Mouse (Mus musculus): ENCODE measurements around the gene Spata4. TPM values are rescaled to one million over a fixed set of nuclear protein-coding genes. Genes with fewer than 3 reads are reported as not detected.
"Not testable (repeated sequence)": the region's sequence is repeated elsewhere in the genome, so short reads cannot be mapped to it uniquely, and the experiment has no call there.

Spata4 gene
- polyA plus RNA-seq, 1 experiment from 2014 or later = not detected

DNA sequence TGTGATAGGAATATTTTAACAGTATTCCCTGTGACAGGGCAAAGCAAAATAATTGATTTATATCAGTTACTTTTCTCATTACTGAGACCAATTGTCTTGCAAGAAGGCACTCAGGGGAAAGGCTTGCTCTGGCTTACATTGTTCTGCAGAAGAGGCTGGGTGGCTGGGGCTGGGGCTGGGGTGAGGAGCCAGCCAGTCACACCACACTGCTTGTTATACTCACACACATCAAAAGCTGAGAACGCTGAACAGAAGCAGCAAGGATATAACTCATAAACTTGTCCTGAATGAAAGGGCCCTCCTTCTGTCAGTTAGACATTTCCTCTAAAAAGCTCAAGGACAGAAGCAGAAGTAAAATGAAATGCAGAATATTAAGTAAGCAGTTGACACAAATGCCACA is 17.7 kb upstream of the Spata4 start:
- H3K4me1 ChIP-seq (ENCODE audit: control insufficient read depth, insufficient read depth, low read length) = no peaks in the 10 kb centered on the region
- no peak overlapping the region for H3K4me2 ChIP-seq (ENCODE audit: low read depth)
- no peaks in the 10 kb centered on the region for H3K27me3 ChIP-seq (ENCODE audit: control insufficient read depth, insufficient read depth, low read length)
- no peak overlapping the region for H3K27ac ChIP-seq (ENCODE audit: low read depth, low read length)
- no peaks in the 10 kb centered on the region for H3K36me3 ChIP-seq (ENCODE audit: control insufficient read depth, insufficient read depth, low read length)
- ATAC-seq (ENCODE audit: insufficient read depth, low FRiP score, low TSS enrichment) (no peak), DNase-seq (ENCODE audit: low spot score) (no peak)
- no peak overlapping the region for H3K4me3 ChIP-seq (ENCODE audit: low read depth, low read length)
- H3K9me3 ChIP-seq (ENCODE audit: control insufficient read depth, low read length) = no peaks in the 10 kb centered on the region
- 46% methylated on average over 1 of the region's 1 CpGs for WGBS
- H3K9ac ChIP-seq (ENCODE audit: low read length) = no peak overlapping the region

DNA sequence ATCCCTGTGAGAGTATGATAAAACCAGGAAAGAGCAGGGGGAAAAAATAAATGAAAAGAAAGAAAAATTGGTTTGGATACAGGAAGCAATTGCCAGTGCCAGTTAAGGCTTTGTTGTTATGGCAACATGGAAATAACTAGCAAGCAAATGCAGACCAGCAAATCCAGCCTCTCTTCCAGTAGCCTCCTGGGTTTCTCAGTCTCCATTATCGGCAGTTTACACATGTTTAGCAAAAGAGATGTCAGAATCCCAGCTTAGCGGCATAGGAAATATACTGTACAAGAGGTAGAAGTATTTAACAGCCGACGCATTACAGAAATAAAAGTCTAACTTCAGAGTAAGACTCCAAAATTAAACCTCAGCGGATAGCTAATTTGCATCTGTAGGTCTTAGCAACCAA is 5.9 kb upstream of the Spata4 start:
- H3K27me3 ChIP-seq (ENCODE audit: control insufficient read depth, insufficient read depth, low read length) = no peaks in the 10 kb centered on the region
- WGBS = 92% methylated on average over 5 of the region's 5 CpGs

DNA sequence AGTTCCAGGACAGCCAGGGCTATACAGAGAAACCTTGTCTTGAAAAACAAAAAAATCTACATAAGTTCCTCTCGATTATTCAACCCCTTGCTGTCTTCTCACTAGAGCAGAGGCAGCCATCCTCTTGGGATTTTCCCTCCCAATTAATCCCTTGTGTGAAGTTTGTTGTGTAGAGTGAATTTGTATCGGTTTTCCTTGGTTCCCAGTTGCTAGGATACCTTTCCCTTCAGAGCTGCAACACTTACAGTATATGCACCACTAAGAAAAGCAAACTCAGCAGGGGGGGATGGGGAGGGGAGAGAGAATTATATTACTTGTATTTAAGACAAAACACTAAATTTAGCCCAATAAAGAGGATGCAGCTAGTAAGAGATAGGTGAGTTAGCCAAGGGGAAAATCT is 4.5 kb upstream of the Spata4 start:
- Histone ChIP-seq H3K36me3 (ENCODE audit: control insufficient read depth, insufficient read depth, low read length) (no peaks in the 10 kb centered on the region), H3K9ac (ENCODE audit: low read length) (no peak overlapping the region), H3K27me3 (ENCODE audit: control insufficient read depth, insufficient read depth, low read length) (no peaks in the 10 kb centered on the region), H3K4me1 (ENCODE audit: control insufficient read depth, insufficient read depth, low read length) (no peaks in the 10 kb centered on the region), H3K4me2 (ENCODE audit: low read depth) (no peak overlapping the region), H3K9me3 (ENCODE audit: control insufficient read depth, low read length) (no peaks in the 10 kb centered on the region), H3K4me3 (ENCODE audit: low read depth, low read length) (no peak overlapping the region), H3K27ac (ENCODE audit: low read depth, low read length) (no peak overlapping the region)
- DNase-seq (ENCODE audit: low spot score) (no peak), ATAC-seq (ENCODE audit: insufficient read depth, low FRiP score, low TSS enrichment) (no peak)
- 63% methylated on average over 2 of the region's 2 CpGs for WGBS

More for the DNA sequence above, 5.9 kb upstream of the Spata4 start:
- Histone ChIP-seq H3K4me2 (ENCODE audit: low read depth) (no peak overlapping the region), H3K9ac (ENCODE audit: low read length) (no peak overlapping the region), H3K27ac (ENCODE audit: low read depth, low read length) (no peak overlapping the region), H3K4me3 (ENCODE audit: low read depth, low read length) (no peak overlapping the region), H3K9me3 (ENCODE audit: control insufficient read depth, low read length) (no peaks in the 10 kb centered on the region), H3K36me3 (ENCODE audit: control insufficient read depth, insufficient read depth, low read length) (no peaks in the 10 kb centered on the region), H3K4me1 (ENCODE audit: control insufficient read depth, insufficient read depth, low read length) (no peaks in the 10 kb centered on the region)
- DNase-seq (ENCODE audit: low spot score) = no peak
- no peak for ATAC-seq (ENCODE audit: insufficient read depth, low FRiP score, low TSS enrichment)

DNA sequence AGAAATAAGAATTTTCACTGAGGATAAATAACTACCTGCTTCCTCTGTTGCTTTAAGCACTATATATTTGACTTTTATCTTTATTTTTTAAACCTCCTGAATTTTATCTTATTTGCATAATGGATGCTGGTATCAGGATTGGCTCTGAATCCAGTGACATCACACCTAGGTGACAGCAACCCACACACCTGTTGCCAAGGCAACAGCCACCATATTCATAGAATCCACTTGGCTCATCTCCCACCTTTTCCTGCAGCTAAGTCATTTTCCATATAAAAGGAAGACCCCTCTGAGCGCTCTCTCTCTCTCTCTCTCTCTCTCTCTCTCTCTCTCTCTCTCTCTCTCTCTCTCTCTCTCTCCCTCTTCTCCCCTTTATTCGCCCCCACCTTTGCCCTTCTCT is 3.6 kb upstream of the Spata4 start:
- H3K9me3 ChIP-seq (ENCODE audit: control insufficient read depth, low read length) = no peaks in the 10 kb centered on the region
- no peak overlapping the region for H3K9ac ChIP-seq (ENCODE audit: low read length)
- DNase-seq (ENCODE audit: low spot score) (no peak), ATAC-seq (ENCODE audit: insufficient read depth, low FRiP score, low TSS enrichment) (no peak)
- H3K4me1 ChIP-seq (ENCODE audit: control insufficient read depth, insufficient read depth, low read length) = no peaks in the 10 kb centered on the region
- WGBS = 95% methylated on average over 2 of the region's 2 CpGs
- no peak overlapping the region for H3K4me2 ChIP-seq (ENCODE audit: low read depth)
- H3K27ac ChIP-seq (ENCODE audit: low read depth, low read length) = no peak overlapping the region
- H3K27me3 ChIP-seq (ENCODE audit: control insufficient read depth, insufficient read depth, low read length) = no peaks in the 10 kb centered on the region
- no peak overlapping the region for H3K4me3 ChIP-seq (ENCODE audit: low read depth, low read length)
- H3K36me3 ChIP-seq (ENCODE audit: control insufficient read depth, insufficient read depth, low read length) = no peaks in the 10 kb centered on the region

DNA sequence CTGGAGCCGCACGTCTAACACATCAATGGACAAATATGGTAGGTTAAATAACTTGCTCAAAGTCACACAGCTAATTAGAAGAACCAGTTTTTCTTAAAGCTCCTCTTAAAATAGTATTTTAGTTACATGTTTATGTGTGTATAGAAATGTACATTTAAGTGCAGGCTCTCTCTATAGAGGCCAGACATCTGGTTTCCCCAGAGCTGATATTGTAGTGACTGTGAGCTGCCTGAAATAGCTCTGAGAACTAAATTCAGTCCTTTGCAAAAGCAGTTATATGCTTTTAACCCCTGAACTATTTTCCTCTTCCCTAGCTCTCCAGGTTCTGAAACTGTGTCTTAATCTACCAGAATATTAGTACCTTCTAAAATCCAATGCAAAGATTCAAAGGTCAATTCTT is 3.2 kb upstream of the Spata4 start:
- no peak for ATAC-seq (ENCODE audit: insufficient read depth, low FRiP score, low TSS enrichment)
- WGBS = 89% methylated on average over 2 of the region's 2 CpGs
- no peak overlapping the region for H3K4me2 ChIP-seq (ENCODE audit: low read depth)
- no peaks in the 10 kb centered on the region for H3K4me1 ChIP-seq (ENCODE audit: control insufficient read depth, insufficient read depth, low read length)
- H3K27me3 ChIP-seq (ENCODE audit: control insufficient read depth, insufficient read depth, low read length) = no peaks in the 10 kb centered on the region
- no peak overlapping the region for H3K27ac ChIP-seq (ENCODE audit: low read depth, low read length)
- H3K9me3 ChIP-seq (ENCODE audit: control insufficient read depth, low read length) = no peaks in the 10 kb centered on the region
- no peak overlapping the region for H3K4me3 ChIP-seq (ENCODE audit: low read depth, low read length)
- no peaks in the 10 kb centered on the region for H3K36me3 ChIP-seq (ENCODE audit: control insufficient read depth, insufficient read depth, low read length)
- no peak overlapping the region for H3K9ac ChIP-seq (ENCODE audit: low read length)
- DNase-seq (ENCODE audit: low spot score) = no peak

DNA sequence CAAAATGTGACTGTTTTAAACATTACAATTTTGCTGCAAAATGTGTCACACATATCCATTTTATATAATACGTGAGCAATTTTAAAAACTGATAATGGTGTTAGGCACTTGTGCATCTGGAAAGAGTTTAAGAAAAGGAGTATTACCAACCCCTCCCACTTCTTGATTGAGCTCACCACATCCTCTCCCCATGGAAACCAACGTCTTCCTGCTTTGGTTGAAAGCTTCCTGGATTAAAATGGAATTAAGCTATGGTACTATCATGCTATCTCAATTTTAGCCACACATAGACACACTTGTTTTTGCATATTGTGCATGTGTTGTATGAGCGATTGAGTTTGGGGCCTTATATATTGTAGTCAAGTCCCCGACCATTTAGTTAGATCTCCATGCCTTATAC is 2.9 kb downstream of the Spata4 start:
- 83% methylated on average over 4 of the region's 4 CpGs for WGBS

DNA sequence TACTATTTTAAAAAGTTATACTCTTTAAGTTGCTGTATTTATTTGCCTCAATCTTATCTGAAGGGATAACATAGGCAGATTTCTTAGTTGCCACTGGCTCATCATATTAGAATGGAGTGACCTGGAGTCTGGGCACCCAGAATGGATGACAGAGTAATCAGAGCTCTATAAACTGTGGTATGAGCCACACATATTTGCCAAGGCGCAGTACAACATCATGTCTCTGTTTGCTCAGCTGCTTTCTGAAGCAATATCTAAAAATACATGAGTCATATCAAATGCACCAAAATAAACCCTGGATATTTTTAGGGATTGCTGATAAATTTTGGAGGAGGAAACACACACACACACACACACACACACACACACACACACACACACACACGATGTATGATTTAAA is 8.8 kb downstream of the Spata4 start:
- no peak overlapping the region for H3K4me2 ChIP-seq (ENCODE audit: low read depth)
- no peak for DNase-seq (ENCODE audit: low spot score)
- WGBS = 86% methylated on average over 2 of the region's 2 CpGs
- H3K27me3 ChIP-seq (ENCODE audit: control insufficient read depth, insufficient read depth, low read length) = no peaks in the 10 kb centered on the region
- no peaks in the 10 kb centered on the region for H3K9me3 ChIP-seq (ENCODE audit: control insufficient read depth, low read length)
- H3K9ac ChIP-seq (ENCODE audit: low read length) = no peak overlapping the region
- H3K4me1 ChIP-seq (ENCODE audit: control insufficient read depth, insufficient read depth, low read length) = no peaks in the 10 kb centered on the region
- no peaks in the 10 kb centered on the region for H3K36me3 ChIP-seq (ENCODE audit: control insufficient read depth, insufficient read depth, low read length)
- ATAC-seq (ENCODE audit: insufficient read depth, low FRiP score, low TSS enrichment) = no peak
- H3K4me3 ChIP-seq (ENCODE audit: low read depth, low read length) = no peak overlapping the region
- H3K27ac ChIP-seq (ENCODE audit: low read depth, low read length) = no peak overlapping the region

More for the DNA sequence above, 2.9 kb downstream of the Spata4 start:
- H3K9me3 ChIP-seq (ENCODE audit: control insufficient read depth, low read length) = no peaks in the 10 kb centered on the region
- H3K4me3 ChIP-seq (ENCODE audit: low read depth, low read length) = no peak overlapping the region
- H3K27ac ChIP-seq (ENCODE audit: low read depth, low read length) = no peak overlapping the region
- H3K27me3 ChIP-seq (ENCODE audit: control insufficient read depth, insufficient read depth, low read length) = no peaks in the 10 kb centered on the region
- DNase-seq (ENCODE audit: low spot score) (no peak), ATAC-seq (ENCODE audit: insufficient read depth, low FRiP score, low TSS enrichment) (no peak)
- H3K4me2 ChIP-seq (ENCODE audit: low read depth) = no peak overlapping the region
- no peaks in the 10 kb centered on the region for H3K36me3 ChIP-seq (ENCODE audit: control insufficient read depth, insufficient read depth, low read length)
- no peak overlapping the region for H3K9ac ChIP-seq (ENCODE audit: low read length)
- H3K4me1 ChIP-seq (ENCODE audit: control insufficient read depth, insufficient read depth, low read length) = no peaks in the 10 kb centered on the region

DNA sequence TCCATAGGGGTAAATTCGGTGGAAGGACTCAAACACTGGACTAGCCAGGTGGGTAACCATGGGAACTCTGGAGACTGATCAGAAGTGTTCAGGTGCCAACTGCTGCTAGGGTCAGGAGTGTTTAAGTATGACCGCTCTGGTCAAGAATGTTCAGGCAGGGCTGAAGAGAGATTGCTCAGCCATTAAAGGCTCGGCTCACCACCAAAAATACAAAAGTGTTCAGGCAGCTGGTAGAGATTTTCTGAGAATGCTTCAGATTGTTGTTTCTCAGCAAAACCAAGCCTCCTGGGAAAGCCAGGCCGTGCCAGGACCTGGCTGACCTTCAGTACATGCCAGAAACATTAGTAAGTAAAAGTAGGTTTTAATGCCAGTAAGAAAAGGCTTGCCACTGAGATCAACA is 9.7 kb downstream of the Spata4 start:
- ATAC-seq (ENCODE audit: insufficient read depth, low FRiP score, low TSS enrichment) (no peak), DNase-seq (ENCODE audit: low spot score) (no peak)
- WGBS = 78% methylated on average over 4 of the region's 4 CpGs
- Histone ChIP-seq H3K36me3 (ENCODE audit: control insufficient read depth, insufficient read depth, low read length) (no peaks in the 10 kb centered on the region), H3K4me3 (ENCODE audit: low read depth, low read length) (no peak overlapping the region), H3K9me3 (ENCODE audit: control insufficient read depth, low read length) (no peaks in the 10 kb centered on the region), H3K9ac (ENCODE audit: low read length) (no peak overlapping the region), H3K27ac (ENCODE audit: low read depth, low read length) (no peak overlapping the region), H3K4me1 (ENCODE audit: control insufficient read depth, insufficient read depth, low read length) (no peaks in the 10 kb centered on the region), H3K4me2 (ENCODE audit: low read depth) (no peak overlapping the region), H3K27me3 (ENCODE audit: control insufficient read depth, insufficient read depth, low read length) (no peaks in the 10 kb centered on the region)

DNA sequence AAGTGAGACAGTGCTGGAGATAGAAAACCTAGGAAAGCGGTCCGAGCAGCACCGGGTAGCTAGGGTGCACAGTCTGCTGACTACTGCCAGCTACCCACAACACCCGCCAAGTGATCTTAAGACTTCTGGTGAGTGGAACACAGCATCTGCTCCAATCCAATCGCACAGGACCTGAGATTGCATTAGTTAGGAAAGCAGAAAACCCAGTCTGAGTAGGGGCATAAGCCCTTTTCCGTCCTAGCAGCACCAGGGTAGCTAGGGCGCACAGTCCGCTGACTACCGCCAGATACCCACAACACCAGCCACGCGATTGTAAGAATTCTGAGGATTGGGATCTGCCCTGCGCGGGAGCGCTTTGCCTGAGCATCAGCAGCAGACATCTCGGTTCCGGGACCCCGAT is 16.1 kb downstream of the Spata4 start:
- H3K36me3 ChIP-seq (ENCODE audit: control insufficient read depth, insufficient read depth, low read length); H3K9me3 ChIP-seq (ENCODE audit: control insufficient read depth, low read length); H3K27me3 ChIP-seq (ENCODE audit: control insufficient read depth, insufficient read depth, low read length); DNase-seq (ENCODE audit: low spot score); H3K27ac ChIP-seq (ENCODE audit: low read depth, low read length); ATAC-seq (ENCODE audit: insufficient read depth, low FRiP score, low TSS enrichment); H3K4me1 ChIP-seq (ENCODE audit: control insufficient read depth, insufficient read depth, low read length); H3K4me3 ChIP-seq (ENCODE audit: low read depth, low read length); H3K9ac ChIP-seq (ENCODE audit: low read length); H3K4me2 ChIP-seq (ENCODE audit: low read depth): not testable (repeated sequence)
- 88% methylated on average over 17 of the region's 17 CpGs for WGBS
